Mouse (Mus musculus) bone marrow, adult 2 months (tissue): ENCODE results near the gene Aagab.

Experiments used
- CTCF ChIP-seq: fragments of 200-500 bp; IDR thresholded peaks from 2 replicates; pipeline ENCODE4 v1.5.1; 2011; ENCODE audit warnings: low read length, control low read depth; ENCODE audit not compliant: control insufficient read depth, insufficient read depth
- POLR2A ChIP-seq: fragments of 200-500 bp; IDR thresholded peaks from 2 replicates; pipeline ENCODE4 v1.6.1; 2011; ENCODE audit warnings: low read depth, mild to moderate bottlenecking, control low read depth, low read length, borderline replicate concordance; ENCODE audit not compliant: control insufficient read depth

DNA sequence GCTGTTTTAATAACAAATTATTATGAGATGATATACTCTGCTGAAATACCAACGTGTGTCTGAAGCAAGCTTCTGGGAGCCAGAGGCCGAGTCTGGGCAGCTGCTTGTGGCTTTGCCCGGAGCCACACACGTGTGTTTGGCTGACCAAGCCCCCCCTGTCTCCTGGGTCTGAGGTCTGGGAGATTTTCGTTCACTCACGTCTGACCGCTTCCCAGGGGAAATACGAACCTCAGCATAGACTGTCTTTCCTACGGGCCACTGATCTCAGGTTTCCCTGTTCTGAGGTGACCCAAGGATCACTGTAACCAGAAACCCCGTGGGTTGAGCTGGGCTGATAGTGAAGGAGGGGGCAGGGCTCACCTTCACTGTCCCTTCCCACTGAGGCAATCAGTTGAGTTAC lies 60.8 kb downstream of the Aagab start:
- TF ChIP-seq CTCF (no peak), POLR2A (no peak)
